Mouse (Mus musculus) cerebellum, adult 9-10 months (tissue): Measurements from ENCODE around the gene Uty.

ENCODE experiments used
- DNase-seq: peaks from one replicate; pipeline ENCODE4 v3.0.0; 2022

Uty gene

DNA sequence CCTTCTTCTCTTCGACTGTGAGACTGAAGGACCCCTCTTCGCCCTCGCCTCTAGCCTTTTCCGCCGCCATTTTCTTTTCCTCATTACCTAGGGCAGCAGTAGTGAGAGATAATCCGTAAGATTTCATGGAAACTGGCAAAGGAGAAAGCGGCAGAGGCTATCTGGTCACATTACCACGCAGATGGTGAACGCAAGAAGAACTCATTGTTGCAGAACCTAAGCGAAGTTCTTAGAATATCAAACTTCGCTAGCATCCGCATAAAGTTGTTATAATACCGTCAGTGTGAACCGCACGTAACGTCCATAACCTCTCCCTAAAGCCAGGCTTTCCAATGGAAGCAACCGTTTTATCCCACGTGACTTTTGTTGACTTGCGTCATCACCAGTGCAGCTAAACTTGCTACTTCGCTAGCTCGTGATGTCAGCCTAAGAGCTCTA lies at the start of gene Uty:
Gene Uty (minus strand): TSS at position 334 of the 438 bp plus-strand sequence.
- no peak for DNase-seq

DNA sequence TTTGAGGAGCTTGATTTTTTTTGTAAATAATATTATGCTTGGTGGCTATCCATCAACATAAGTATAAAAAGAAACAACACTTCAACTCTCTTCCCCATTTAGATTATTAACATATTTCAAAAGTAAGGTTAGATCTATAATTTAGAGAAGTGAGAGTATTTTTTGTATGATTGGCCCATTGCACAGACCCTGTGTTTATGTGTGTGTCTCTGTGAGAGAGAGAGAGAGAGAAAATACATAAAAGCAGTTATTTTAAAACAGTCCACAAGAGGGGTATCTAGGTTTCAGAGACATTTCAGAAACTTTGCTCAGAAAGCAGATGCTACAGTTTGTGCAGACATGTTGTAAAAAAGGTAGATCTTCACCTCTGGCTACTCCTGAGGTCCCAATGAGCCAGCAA lies 48.1 kb upstream of the Uty start:
- DNase-seq, result no peak

DNA sequence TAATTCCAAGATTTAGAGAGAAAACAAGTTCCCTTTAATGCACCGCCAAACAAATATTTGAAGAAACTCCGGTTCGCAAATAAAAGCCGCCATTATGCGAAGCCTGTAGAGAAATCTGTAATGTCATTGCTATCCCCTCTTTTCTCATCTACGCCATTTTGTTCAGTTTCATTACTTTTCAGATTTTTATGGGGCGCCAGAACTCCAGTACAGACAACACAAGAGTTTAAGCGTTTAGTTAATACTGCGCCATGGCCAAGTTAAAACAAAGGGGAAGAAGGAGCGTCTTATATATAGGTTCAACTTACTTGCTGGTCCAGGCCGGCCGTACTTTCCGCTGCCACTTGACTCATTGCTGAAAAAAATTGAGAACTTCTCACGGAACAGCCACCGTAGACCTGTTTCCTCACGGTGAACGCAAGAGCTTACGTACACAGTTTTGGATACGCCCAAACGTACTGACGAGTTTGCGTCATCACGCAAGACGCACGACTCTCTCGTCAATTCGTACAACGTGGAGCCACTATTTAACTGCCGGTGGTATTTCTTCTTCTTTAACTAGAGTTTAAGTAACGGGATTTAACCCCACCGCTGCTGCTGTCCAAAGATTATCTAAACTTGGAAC lies 40.7 kb upstream of the Uty start, which contains the start of gene Ddx3y:
Gene Ddx3y (minus strand): TSS at position 459 of the 625 bp plus-strand sequence.
- no peak for DNase-seq

DNA sequence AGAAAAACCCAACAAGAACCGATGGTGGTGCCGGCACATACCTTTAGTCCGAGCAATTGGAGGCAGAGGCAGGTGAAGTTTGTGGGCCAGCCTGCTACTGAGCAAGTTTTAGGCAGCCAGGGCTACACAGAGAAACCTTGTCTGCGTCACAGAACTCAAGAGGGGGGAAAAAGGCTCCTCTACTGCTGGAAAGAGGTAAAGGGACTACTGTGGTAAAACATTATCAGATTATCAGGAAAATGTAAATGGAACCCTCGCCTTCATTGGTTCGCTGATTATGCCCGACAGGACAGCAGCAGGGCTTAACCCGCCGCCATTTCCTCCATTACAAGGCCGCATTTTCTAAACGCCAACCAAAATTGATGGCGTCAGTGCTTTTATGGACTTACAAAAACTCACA lies 40.2 kb upstream of the Uty start:
- no peak for DNase-seq

DNA sequence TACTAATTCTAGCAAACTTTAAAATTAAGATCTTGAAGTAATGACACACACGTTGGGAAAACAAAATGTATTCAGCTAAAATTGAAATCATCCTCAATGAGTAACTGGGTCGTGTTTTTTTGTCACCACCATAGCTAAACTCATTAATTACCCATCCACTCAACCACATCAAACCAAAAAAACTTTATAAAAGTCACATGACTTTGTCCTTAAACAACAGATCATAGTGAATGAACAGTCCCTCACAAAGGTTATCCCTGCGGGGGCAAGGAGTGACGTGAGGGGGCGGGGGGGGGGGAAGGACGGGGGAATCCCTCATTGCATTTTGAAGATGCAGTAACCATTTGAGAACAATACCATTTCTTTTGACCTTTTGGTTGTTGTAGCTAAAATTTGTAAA lies 558 bp upstream of the Uty start:
- no peak for DNase-seq

DNA sequence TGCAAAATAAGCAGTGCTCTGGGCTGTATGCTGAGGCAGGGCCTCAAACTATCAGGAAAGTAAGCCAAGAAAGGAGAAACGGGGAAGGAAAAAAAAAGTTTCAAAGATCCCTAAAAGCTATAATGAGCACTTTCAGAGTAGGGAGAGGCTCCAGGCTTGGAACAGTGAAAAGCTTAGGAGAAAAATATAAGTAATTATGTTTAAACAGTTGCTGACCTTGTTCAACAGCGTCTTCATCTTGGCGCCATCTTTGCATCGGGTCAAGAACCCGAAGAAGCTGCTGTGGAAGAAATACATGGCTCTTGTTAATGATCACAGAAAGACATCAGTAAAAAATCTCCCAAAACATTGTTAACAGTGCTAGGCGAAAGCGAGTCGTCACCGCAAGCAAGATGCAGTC lies 619 bp downstream of the Uty start:
- DNase-seq, result no peak

DNA sequence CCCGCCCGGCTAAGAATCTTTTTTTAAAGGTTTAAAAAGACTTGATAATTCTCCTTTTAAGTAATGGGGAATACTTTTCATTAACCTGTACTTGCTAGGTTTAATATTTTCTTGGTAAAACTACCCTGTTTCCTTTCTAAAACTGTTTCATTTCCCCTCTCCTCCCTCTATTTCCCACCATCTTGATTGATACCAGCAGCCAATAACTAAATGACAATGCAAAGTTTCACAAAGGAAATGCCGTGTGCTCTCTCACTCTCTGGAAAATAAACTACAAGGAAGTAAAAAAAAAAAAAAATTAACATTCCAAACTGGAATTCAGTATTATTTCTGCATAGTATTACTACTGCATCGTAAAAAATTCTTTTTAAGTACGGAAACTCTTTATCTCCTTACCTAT lies 1.1 kb downstream of the Uty start:
- DNase-seq, result no peak

DNA sequence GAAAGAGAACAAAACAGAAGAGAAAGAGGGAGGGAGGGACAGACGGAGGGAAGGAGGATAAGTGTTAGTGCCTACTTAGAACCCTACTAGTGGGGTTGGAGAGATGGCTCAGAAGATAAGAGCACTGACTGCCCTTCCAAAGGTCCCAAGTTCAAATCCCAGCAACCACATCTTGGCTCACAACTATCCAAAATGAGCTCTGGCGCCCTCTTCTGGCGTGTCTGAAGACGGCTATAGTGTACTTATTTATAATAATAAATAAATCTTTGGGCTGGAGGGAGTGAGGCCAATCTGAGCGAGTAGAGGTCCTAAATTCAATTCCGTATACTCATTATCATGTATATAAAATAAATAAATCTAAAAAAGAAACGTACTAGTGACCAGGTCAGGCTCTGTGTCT lies 25.6 kb downstream of the Uty start:
- no peak for DNase-seq

DNA sequence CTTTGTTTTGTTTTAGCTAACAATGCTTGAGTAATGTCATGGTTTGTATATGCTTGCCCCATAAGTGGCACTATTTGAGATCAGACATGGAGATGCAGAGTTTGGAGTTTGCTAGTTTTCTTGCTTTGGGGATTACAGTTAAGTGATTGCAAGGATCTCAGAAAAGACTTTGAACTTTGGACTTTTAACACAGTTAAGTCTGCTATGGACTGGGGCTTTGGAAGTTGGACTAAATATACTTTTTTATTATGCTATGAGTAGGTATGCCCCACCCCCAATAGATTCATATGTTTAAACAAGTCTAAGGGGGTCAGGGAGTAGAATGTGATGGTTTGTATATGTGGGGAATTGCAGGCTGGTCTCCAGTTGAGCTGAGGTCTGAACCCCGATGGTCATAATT lies 67.1 kb downstream of the Uty start:
- no peak for DNase-seq

DNA sequence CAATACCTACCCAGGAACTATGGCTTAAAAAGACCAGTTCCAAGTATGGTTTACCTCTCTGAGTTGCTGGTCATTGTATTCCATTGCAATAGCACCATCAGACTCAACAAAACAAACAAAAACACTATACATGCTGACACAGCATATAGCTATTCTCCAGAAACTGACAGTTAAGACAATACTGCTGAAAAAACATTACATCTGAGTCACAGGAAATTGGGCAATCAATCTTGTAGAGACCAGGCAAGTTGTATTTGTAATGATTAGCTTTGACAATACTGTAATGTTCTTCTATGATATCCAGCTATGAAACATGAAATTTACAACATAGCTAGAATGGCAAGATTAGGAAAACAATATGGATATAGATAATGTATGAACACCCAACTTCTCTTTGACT lies 82.5 kb downstream of the Uty start:
- DNase-seq, result no peak

DNA sequence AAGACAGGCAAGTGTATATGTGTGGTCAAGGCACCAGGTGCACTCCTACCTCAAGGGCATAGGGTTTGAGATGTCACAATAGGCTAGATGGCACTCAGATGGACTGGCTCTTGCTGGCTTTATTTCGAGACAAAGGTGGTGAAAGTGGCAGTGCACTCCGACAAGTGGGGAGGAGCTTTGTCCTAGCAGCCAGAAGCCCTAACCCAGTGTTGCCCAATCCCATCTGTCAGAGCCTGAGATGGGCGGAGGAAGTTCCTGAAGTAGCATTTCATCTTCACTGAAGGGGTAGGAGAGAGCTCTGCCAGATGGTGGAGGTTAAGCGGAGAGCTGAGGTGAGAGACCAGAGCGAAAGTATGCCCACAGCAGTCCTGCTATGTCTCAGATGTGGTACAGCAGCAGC lies 129.4 kb downstream of the Uty start:
- DNase-seq, result no peak

DNA sequence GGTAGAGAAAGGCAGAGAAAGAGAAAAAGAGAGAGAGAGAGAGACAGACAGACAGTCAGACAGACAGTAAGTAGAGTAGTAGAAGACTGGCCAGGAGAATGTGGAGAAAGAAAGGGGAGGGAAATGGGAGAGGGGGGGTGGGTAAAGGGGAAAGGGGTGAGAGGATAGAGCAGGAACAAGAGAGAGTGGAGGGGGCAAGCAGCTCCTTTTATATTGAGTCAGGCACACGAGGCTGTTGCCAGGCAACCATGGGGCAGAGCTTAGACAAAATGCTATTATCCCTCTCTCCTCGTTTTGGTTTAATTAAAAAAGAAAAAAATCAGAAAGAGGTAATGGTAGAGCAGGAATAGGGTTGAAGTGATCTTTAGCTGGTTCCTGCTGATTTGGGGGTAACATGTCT lies 131.5 kb downstream of the Uty start:
- no peak for DNase-seq
